9 mouse cellular contexts compared by ENCODE assay signal in the genomic region with DNA sequence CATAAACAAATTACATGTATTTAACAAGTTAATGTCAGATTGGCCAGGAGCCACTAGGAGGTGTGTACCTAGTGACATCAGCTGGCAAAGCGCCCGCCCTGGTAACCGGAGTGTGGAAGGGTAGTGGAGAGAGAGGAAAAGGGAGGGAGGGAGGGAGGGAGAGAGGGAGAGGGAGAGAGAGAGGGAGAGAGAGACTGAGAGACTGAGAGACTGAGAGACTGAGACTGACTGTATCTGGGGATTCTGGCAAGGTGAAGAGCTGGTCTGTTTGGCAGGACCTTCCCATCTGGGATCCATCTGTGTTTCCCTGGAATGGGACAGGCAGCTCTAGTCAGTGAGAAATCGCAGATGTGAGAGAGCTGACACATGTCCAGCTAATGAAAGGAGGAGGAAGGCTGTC. TPM values are rescaled to one million over a fixed set of nuclear protein-coding genes. Genes with fewer than 3 reads are reported as not detected.
DNase-seq lines count a peak whose midpoint lies in the region; ATAC-seq and TF ChIP-seq lines count a peak whose summit lies in the region.
"Had no signal": no experiment of that assay in that cellular context is flagged by ENCODE, and none has a peak within 500 bp of the region (broad histone marks: within the 10 kb centered on the region; RNA-seq: fewer than 3 reads in every experiment).

No protein-coding gene starts in this region.

- no peak for TF ChIP-seq EP300 in heart, postnatal 0 days (IDR thresholded peaks at IDR 0.05; ENCODE audit: low read depth)
- TF ChIP-seq EP300 in stomach, postnatal 0 days (optimal IDR thresholded peaks at IDR 0.05) = no peak

- H3K4me1 ChIP-seq in heart, postnatal 0 days (ENCODE audit: control insufficient read depth, insufficient read depth) = peaks cover 38% of the 10 kb centered on the region
- no peaks in the 10 kb centered on the region for H3K4me1 ChIP-seq in stomach, postnatal 0 days (replicated peaks; ENCODE audit: control insufficient read depth, insufficient read depth)

- H3K27me3 ChIP-seq in heart, postnatal 0 days (ENCODE audit: control insufficient read depth, insufficient read depth, low read length) = no peaks in the 10 kb centered on the region
- no peaks in the 10 kb centered on the region for H3K27me3 ChIP-seq in stomach, postnatal 0 days (ENCODE audit: control insufficient read depth, insufficient read depth, low read length)
- H3K27me3 ChIP-seq: liver, embryonic 15.5 days had no signal

- H3K9ac ChIP-seq in heart, postnatal 0 days (replicated peaks; ENCODE audit: low read depth, low read length) = no peak overlapping the region
- no peak overlapping the region for H3K9ac ChIP-seq in stomach, postnatal 0 days (ENCODE audit: low read length)
- H3K9ac ChIP-seq: liver, embryonic 15.5 days had no signal

- H3K27ac ChIP-seq in heart, postnatal 0 days (ENCODE audit: low read depth) = peak overlapping the region; percentile 34; the same call in 1 of the 2 replicates
- H3K27ac ChIP-seq in stomach, postnatal 0 days (replicated peaks) = no peak overlapping the region
- H3K27ac ChIP-seq: liver, embryonic 15.5 days had no signal

- H3K36me3 ChIP-seq in heart, postnatal 0 days (replicated peaks; ENCODE audit: control insufficient read depth, insufficient read depth, low read length) = no peaks in the 10 kb centered on the region
- no peaks in the 10 kb centered on the region for H3K36me3 ChIP-seq in stomach, postnatal 0 days (ENCODE audit: control insufficient read depth, insufficient read depth, low read length)
- H3K36me3 ChIP-seq: liver, embryonic 15.5 days had no signal

- TF ChIP-seq CTCF in heart, postnatal 0 days (IDR thresholded peaks at IDR 0.05; ENCODE audit: low read depth) = no peak
- no peak for TF ChIP-seq CTCF in stomach, postnatal 0 days (IDR thresholded peaks at IDR 0.05; ENCODE audit: low read depth)

- 7% methylated on average over 4 of the region's 4 CpGs for WGBS in heart, postnatal 0 days
- WGBS in stomach, postnatal 0 days = 13% methylated on average over 4 of the region's 4 CpGs

- no peaks in the 10 kb centered on the region for H3K9me3 ChIP-seq in heart, postnatal 0 days (replicated peaks; ENCODE audit: control insufficient read depth, low read length)
- H3K9me3 ChIP-seq in stomach, postnatal 0 days (ENCODE audit: control insufficient read depth, low read length) = no peaks in the 10 kb centered on the region
- H3K9me3 ChIP-seq: liver, embryonic 15.5 days had no signal

- H3K4me3 ChIP-seq in heart, postnatal 0 days (ENCODE audit: low read depth, low read length) = no peak overlapping the region
- H3K4me3 ChIP-seq in stomach, postnatal 0 days (ENCODE audit: low read depth, low read length) = no peak overlapping the region
- H3K4me3 ChIP-seq: liver, embryonic 15.5 days had no signal

- peak; percentile 75 for DNase-seq in 416B (ENCODE audit: low read depth)
- DNase-seq in adrenal gland, postnatal 14 days = peak; percentile 79
- peak; percentile 73 for DNase-seq in heart, postnatal 0 days (ENCODE audit: low spot score)
- peak; percentile 82 for DNase-seq in kidney, postnatal 10 days
- peak; percentile 58 for DNase-seq in lung, postnatal 14 days
- peak; percentile 83 for DNase-seq in stomach, postnatal 0 days (ENCODE audit: low spot score)

- 0 out of 2 replicates have a peak overlapping the region, but pooled peaks have one; percentile 15 for H3K4me2 ChIP-seq in heart, postnatal 0 days (ENCODE audit: low read depth, low read length)
- H3K4me2 ChIP-seq in stomach, postnatal 0 days (replicated peaks; ENCODE audit: low read depth) = no peak overlapping the region
- H3K4me2 ChIP-seq: liver, embryonic 15.5 days had no signal

- 0 out of 2 replicates have a peak, but pooled peaks have one; percentile 61 for ATAC-seq in erythroid progenitor cell, adult 5-6 weeks (replicated peaks; ENCODE audit: low FRiP score, poor library complexity, severe bottlenecking)
- ATAC-seq in heart, postnatal 0 days (ENCODE audit: insufficient read depth, low read depth) = peak; percentile 72
- ATAC-seq in stomach, postnatal 0 days (ENCODE audit: low FRiP score, low TSS enrichment) = 0 out of 2 replicates have a peak, but pooled peaks have one; percentile 45
- ATAC-seq in activated CD4-positive, CD25-positive, alpha-beta regulatory T cell, adult 4 months = no peak

RNA-seq across cellular contexts. Expression of a gene that starts 23.6 kb away (rescaled TPM):
- total RNA-seq in adrenal gland, postnatal 14 days (2021) = 36.1 and 42.5 TPM in 2 replicates
- 9.6 and 28.1 TPM in 2 replicates for total RNA-seq in erythroid progenitor cell, adult 5-6 weeks (2015; ENCODE audit: low replicate concordance)
- 6.5 and 14.1 TPM in 2 replicates for total RNA-seq in erythroid progenitor cell, adult 5-6 weeks (2017; ENCODE audit: low replicate concordance)
- 28.0 and 45.1 TPM in 2 replicates for total RNA-seq in heart, postnatal 0 days (2014; rRNA removed; ENCODE audit: low replicate concordance)
- 18.1 and 18.2 TPM in 2 replicates for polyA plus RNA-seq in heart, postnatal 0 days (2015; fragmentation: Nextera tagmentation; extraction: Ambion mirVana)
- polyA plus RNA-seq in stomach, postnatal 0 days (2015; fragmentation: Nextera tagmentation; extraction: Ambion mirVana) = 10.3 and 10.4 TPM in 2 replicates
- polyA plus RNA-seq in activated CD4-positive, CD25-positive, alpha-beta regulatory T cell, adult 4 months (2017; shearing (Covaris generic)) = 10 to 100 TPM; 19.7 to 21.8 TPM

RNA-seq across cellular contexts. Expression of a gene that starts 52.0 kb away (rescaled TPM):
- 27.7 and 32.3 TPM in 2 replicates for total RNA-seq in adrenal gland, postnatal 14 days (2021)
- not detected in 2 replicates for total RNA-seq in erythroid progenitor cell, adult 5-6 weeks (2015; ENCODE audit: low replicate concordance)
- 1.0 and 1.8 TPM in 2 replicates for total RNA-seq in erythroid progenitor cell, adult 5-6 weeks (2017; ENCODE audit: low replicate concordance)
- 139 and 158 TPM in 2 replicates for total RNA-seq in heart, postnatal 0 days (2014; rRNA removed; ENCODE audit: low replicate concordance)
- 66.9 and 67.8 TPM in 2 replicates for polyA plus RNA-seq in heart, postnatal 0 days (2015; fragmentation: Nextera tagmentation; extraction: Ambion mirVana)
- 6.7 and 7.2 TPM in 2 replicates for polyA plus RNA-seq in stomach, postnatal 0 days (2015; fragmentation: Nextera tagmentation; extraction: Ambion mirVana)
- polyA plus RNA-seq in activated CD4-positive, CD25-positive, alpha-beta regulatory T cell, adult 4 months (2017; shearing (Covaris generic)) = not detected

Comparison
In these comparisons a context has a peak if more than half of its experiments do, and no peak if none do; other contexts are left out.
1. RNA of a gene that starts 52.0 kb away (total RNA-seq): 139 to 158 TPM in heart, postnatal 0 days and 27.7 to 32.3 TPM in adrenal gland, postnatal 14 days; 1.0 to 1.8 TPM in erythroid progenitor cell, adult 5-6 weeks; every median in the first group is over 10 times any median in the second.
2. Peak in every context shown above with its lines, with median percentiles within 50 percentile points of each other: DNase-seq.